ENCODE assay signal across 9 mouse cellular contexts in the genomic region with DNA sequence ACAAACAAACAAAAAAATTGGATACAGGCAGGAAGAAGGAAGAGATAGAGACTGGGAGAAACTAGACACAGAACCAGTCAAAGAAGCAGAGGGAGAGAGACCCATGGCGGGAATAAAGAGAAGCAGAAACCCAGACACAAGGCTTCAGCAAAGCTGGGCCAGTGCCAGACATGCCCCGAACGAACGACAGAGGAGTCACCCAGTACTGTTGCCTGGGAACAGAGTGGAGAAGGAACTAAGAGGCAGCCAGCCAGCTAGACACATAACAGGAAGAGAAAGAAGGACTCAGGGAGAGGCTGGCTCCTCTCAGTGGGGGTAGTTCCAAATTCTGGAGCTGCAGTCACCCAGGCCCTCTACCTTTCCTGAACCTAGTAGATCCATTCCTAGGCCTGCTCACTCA. TPM values are rescaled to one million over a fixed set of nuclear protein-coding genes. Genes with fewer than 3 reads are reported as not detected.
DNase-seq lines count a peak whose midpoint lies in the region; ATAC-seq and TF ChIP-seq lines count a peak whose summit lies in the region.
"Had no signal": no experiment of that assay in that cellular context is flagged by ENCODE, and none has a peak within 500 bp of the region (broad histone marks: within the 10 kb centered on the region; RNA-seq: fewer than 3 reads in every experiment).

No protein-coding gene starts in this region.

- no peak overlapping the region for H3K4me3 ChIP-seq in forebrain, embryonic 14.5 days (ENCODE audit: low read depth, low read length)
- H3K4me3 ChIP-seq in forebrain, embryonic 11.5 days (ENCODE audit: low read depth, low read length), result no peak overlapping the region
- no peak overlapping the region for H3K4me3 ChIP-seq in hindbrain, embryonic 15.5 days
- no peak overlapping the region for H3K4me3 ChIP-seq in olfactory bulb, adult 2 months (ENCODE audit: insufficient read depth, low read depth, low read length)
- H3K4me3 ChIP-seq: embryonic facial prominence, embryonic 13.5 days had no signal

- 0 out of 2 replicates have a peak, but pooled peaks cover 3% of the 10 kb centered on the region for H3K4me1 ChIP-seq in forebrain, embryonic 14.5 days (ENCODE audit: control insufficient read depth, insufficient read depth, low read length)
- H3K4me1 ChIP-seq in forebrain, embryonic 11.5 days (replicated peaks; ENCODE audit: control insufficient read depth, insufficient read depth, low read length), result no peaks in the 10 kb centered on the region
- H3K4me1 ChIP-seq in hindbrain, embryonic 15.5 days (replicated peaks), result peaks cover 16% of the 10 kb centered on the region
- H3K4me1 ChIP-seq in olfactory bulb, adult 2 months (ENCODE audit: control insufficient read depth, insufficient read depth, low read length), result peaks cover 19% of the 10 kb centered on the region

- H3K9ac ChIP-seq in forebrain, embryonic 14.5 days (ENCODE audit: low read length), result no peak overlapping the region
- no peak overlapping the region for H3K9ac ChIP-seq in forebrain, embryonic 11.5 days (ENCODE audit: low read length)
- H3K9ac ChIP-seq in hindbrain, embryonic 15.5 days, result no peak overlapping the region
- H3K9ac ChIP-seq: embryonic facial prominence, embryonic 13.5 days had no signal

- 25% methylated on average over 4 of the region's 4 CpGs for WGBS in forebrain, embryonic 14.5 days
- 82% methylated on average over 4 of the region's 4 CpGs for WGBS in forebrain, embryonic 11.5 days
- WGBS in hindbrain, embryonic 15.5 days, result 19% methylated on average over 4 of the region's 4 CpGs
- WGBS in olfactory bulb, adult 2 months, result 5% methylated on average over 4 of the region's 4 CpGs

- no peak overlapping the region for H3K4me2 ChIP-seq in forebrain, embryonic 14.5 days (ENCODE audit: low read length)
- no peak overlapping the region for H3K4me2 ChIP-seq in forebrain, embryonic 11.5 days (ENCODE audit: low read depth, low read length, severe bottlenecking)
- no peak overlapping the region for H3K4me2 ChIP-seq in hindbrain, embryonic 15.5 days
- H3K4me2 ChIP-seq: embryonic facial prominence, embryonic 13.5 days had no signal

- TF ChIP-seq POLR2A in olfactory bulb, adult 2 months (IDR thresholded peaks at IDR 0.05; ENCODE audit: insufficient read depth, low read depth, low read length), result no peak

- H3K9me3 ChIP-seq in forebrain, embryonic 14.5 days (replicated peaks; ENCODE audit: control insufficient read depth, low read length), result no peaks in the 10 kb centered on the region
- H3K9me3 ChIP-seq in forebrain, embryonic 11.5 days (ENCODE audit: control insufficient read depth, low read length), result no peaks in the 10 kb centered on the region
- H3K9me3 ChIP-seq in hindbrain, embryonic 15.5 days, result no peaks in the 10 kb centered on the region
- H3K9me3 ChIP-seq: embryonic facial prominence, embryonic 13.5 days had no signal

- H3K27ac ChIP-seq in forebrain, embryonic 14.5 days (ENCODE audit: low read depth, low read length), result 0 out of 2 replicates have a peak overlapping the region, but pooled peaks have one; percentile 30
- H3K27ac ChIP-seq in forebrain, embryonic 11.5 days (ENCODE audit: low read depth, low read length), result no peak overlapping the region
- peak overlapping the region; percentile 34; the same call in 1 of the 2 replicates for H3K27ac ChIP-seq in hindbrain, embryonic 15.5 days (replicated peaks)
- peak overlapping the region; percentile 52; the same call in 1 of the 2 replicates for H3K27ac ChIP-seq in olfactory bulb, adult 2 months (ENCODE audit: insufficient read depth, low read depth, low read length)
- H3K27ac ChIP-seq: embryonic facial prominence, embryonic 13.5 days had no signal

- H3K27me3 ChIP-seq in forebrain, embryonic 14.5 days (replicated peaks; ENCODE audit: control insufficient read depth, insufficient read depth, low read length), result no peaks in the 10 kb centered on the region
- H3K27me3 ChIP-seq in forebrain, embryonic 11.5 days (ENCODE audit: control insufficient read depth, insufficient read depth, low read length), result no peaks in the 10 kb centered on the region
- H3K27me3 ChIP-seq in hindbrain, embryonic 15.5 days, result no peaks in the 10 kb centered on the region
- H3K27me3 ChIP-seq: embryonic facial prominence, embryonic 13.5 days had no signal

- no peaks in the 10 kb centered on the region for H3K36me3 ChIP-seq in forebrain, embryonic 14.5 days (ENCODE audit: control insufficient read depth, insufficient read depth, low read length)
- H3K36me3 ChIP-seq in forebrain, embryonic 11.5 days (ENCODE audit: control insufficient read depth, insufficient read depth, low read length), result no peaks in the 10 kb centered on the region
- H3K36me3 ChIP-seq in hindbrain, embryonic 15.5 days, result no peaks in the 10 kb centered on the region
- H3K36me3 ChIP-seq: embryonic facial prominence, embryonic 13.5 days had no signal

- peak; percentile 52; the same call in 1 of the 2 replicates for ATAC-seq in forebrain, embryonic 14.5 days
- ATAC-seq in forebrain, embryonic 11.5 days (replicated peaks; ENCODE audit: low FRiP score), result no peak
- ATAC-seq in hindbrain, embryonic 15.5 days (ENCODE audit: low FRiP score, low read depth), result peak; percentile 68; the same call in 1 of the 2 replicates

- TF ChIP-seq CTCF in olfactory bulb, adult 2 months (IDR thresholded peaks at IDR 0.05; ENCODE audit: insufficient read depth, low read depth, low read length), result no peak

- DNase-seq in forebrain, embryonic 14.5 days (ENCODE audit: low spot score), result peak; percentile 85
- DNase-seq in forebrain, embryonic 11.5 days (ENCODE audit: low spot score), result no peak
- DNase-seq in MEL-GATA-1-ER (ENCODE audit: extremely low read depth, low read depth), result peak; percentile 33
- peak; percentile 68 to 69 for DNase-seq in frontal cortex, postnatal 25 days (ENCODE audit: low spot score in 2 of 2)
- peak; percentile 46 to 91 for DNase-seq in left cerebral cortex, adult 9 months (ENCODE audit: low spot score in 2 of 2)
- no peak for DNase-seq in natural killer cell, adult 2 months (ENCODE audit: low spot score in 2 of 2)

RNA-seq across cellular contexts. Expression of gene Mymk, which starts 0.8 kb away (rescaled TPM):
- not detected in 2 replicates for polyA plus RNA-seq in forebrain, embryonic 14.5 days (2014; fragmentation: Nextera tagmentation; extraction: Ambion mirVana)
- not detected in 2 replicates for polyA plus RNA-seq in forebrain, embryonic 11.5 days (2014; fragmentation: Nextera tagmentation; extraction: Ambion mirVana)
- polyA plus RNA-seq in hindbrain, embryonic 15.5 days (2015; fragmentation: Nextera tagmentation; extraction: Ambion mirVana), result 0.22 and 0.35 TPM in 2 replicates
- not detected in 2 replicates for polyA plus RNA-seq in olfactory bulb, adult 2 months (2012; ENCODE audit: insufficient read depth, insufficient read length, low replicate concordance, missing spikeins)

RNA-seq across cellular contexts. Expression of gene Adamtsl2, which starts 8.0 kb away (rescaled TPM):
- 10.4 TPM in 2 replicates for polyA plus RNA-seq in forebrain, embryonic 14.5 days (2014; fragmentation: Nextera tagmentation; extraction: Ambion mirVana)
- 4.0 and 4.4 TPM in 2 replicates for polyA plus RNA-seq in forebrain, embryonic 11.5 days (2014; fragmentation: Nextera tagmentation; extraction: Ambion mirVana)
- polyA plus RNA-seq in hindbrain, embryonic 15.5 days (2015; fragmentation: Nextera tagmentation; extraction: Ambion mirVana), result 8.0 and 10.4 TPM in 2 replicates
- polyA plus RNA-seq in olfactory bulb, adult 2 months (2012; ENCODE audit: insufficient read depth, insufficient read length, low replicate concordance, missing spikeins), result not detected in 2 replicates

RNA-seq across cellular contexts. Expression of gene Slc2a6, which starts 43.3 kb away (rescaled TPM):
- polyA plus RNA-seq in forebrain, embryonic 14.5 days (2014; fragmentation: Nextera tagmentation; extraction: Ambion mirVana), result 3.4 TPM in 2 replicates
- 1.3 and 2.2 TPM in 2 replicates for polyA plus RNA-seq in forebrain, embryonic 11.5 days (2014; fragmentation: Nextera tagmentation; extraction: Ambion mirVana)
- polyA plus RNA-seq in hindbrain, embryonic 15.5 days (2015; fragmentation: Nextera tagmentation; extraction: Ambion mirVana), result 13.8 and 14.1 TPM in 2 replicates
- polyA plus RNA-seq in olfactory bulb, adult 2 months (2012; ENCODE audit: insufficient read depth, insufficient read length, low replicate concordance, missing spikeins), result not detected in 2 replicates

Comparison
In these comparisons a context has a peak if more than half of its experiments do, and no peak if none do; other contexts are left out.
1. DNase-seq: peak in forebrain, embryonic 14.5 days (single experiment), MEL-GATA-1-ER (single experiment), frontal cortex, postnatal 25 days (2 of 2) and left cerebral cortex, adult 9 months (2 of 2); none in forebrain, embryonic 11.5 days (single experiment) and natural killer cell, adult 2 months (0 of 2).